Mouse (Mus musculus) layer of hippocampus, postnatal 10 days (tissue): ENCODE measurements at regions not wholly inside any gene's neighbourhood (a gene's known extent, or its start where the extent isn't known, plus 50 kb on each side); places are given as distances from the start of the nearest gene placed in this dataset.

Experiments
- DNase-seq, 2 experiments: peaks; one replicate each; pipeline ENCODE4 v3.0.0; 2021; ENCODE audit warnings: low spot score in 2 of 2

- DNase-seq, result no peak
These were observed 1397.2 kb upstream of the Cntnap5a start for GRCm38 (mm10) chr1:114287349-114287748.

GRCm38 (mm10) chr1:114330541-114330940, 1354.0 kb upstream of the Cntnap5a start:
- peak; percentile 51 to 62 for DNase-seq

GRCm38 (mm10) chr1:114358215-114358995, 1326.2 kb upstream of the Cntnap5a start:
- DNase-seq, result no peak

- DNase-seq, result no peak
These were observed 1292.5 kb upstream of the Cntnap5a start for GRCm38 (mm10) chr1:114392034-114392433.
